Mouse (Mus musculus) heart, postnatal 10 days (tissue): ENCODE data around the gene Mast4. TPM values are rescaled to one million over a fixed set of nuclear protein-coding genes. Genes with fewer than 3 reads are reported as not detected.

Source experiments
- DNase-seq, 2 experiments: peaks; one replicate each; pipeline ENCODE4 v3.0.0; 2021
- intact Hi-C: fragments of 180-260 bp; cut with DNase I; formaldehyde crosslinking; loops from one replicate; pipeline ENCODE4 v1.15.1; 2025
- total RNA-seq, 2 experiments: library from RNA; stranded (reverse); gene quantifications; 2 replicates each; pipeline ENCODE4 v1.2.3; 2021

The Mast4 gene
- total RNA-seq, 2 experiments from 2014 or later: 62.8 to 65.1 TPM

- no peak for DNase-seq
- intact Hi-C loops: no loop called here
Observed at GRCm38 (mm10) chr13:103203376-103203895, 130.9 kb downstream of the Mast4 start.

GRCm38 (mm10) chr13:103201016-103201760 is 133.1 kb downstream of the Mast4 start:
- DNase-seq: no peak
- intact Hi-C loops: no loop called here

GRCm38 (mm10) chr13:103199823-103200660 is 134.3 kb downstream of the Mast4 start:
- no peak for DNase-seq
- intact Hi-C loops: loop anchor here (5.0 kb wide), 2 partner anchors 112 to 442 kb away; no protein-coding TSS in a partner anchor

- DNase-seq: no peak
- intact Hi-C loops: loop anchor here (5.0 kb wide), 2 partner anchors 114 to 444 kb away; no protein-coding TSS in a partner anchor
Observed at GRCm38 (mm10) chr13:103198210-103198940, 135.9 kb downstream of the Mast4 start.

- intact Hi-C loops: loop anchor here (5.0 kb wide), 2 partner anchors 116 to 446 kb away; no protein-coding TSS in a partner anchor
- no peak for DNase-seq
Observed at GRCm38 (mm10) chr13:103196307-103196706, 138.0 kb downstream of the Mast4 start.

GRCm38 (mm10) chr13:103195847-103196246 is 138.4 kb downstream of the Mast4 start:
- DNase-seq: no peak
- intact Hi-C loops: loop anchor here (5.0 kb wide), 2 partner anchors 116 to 446 kb away; no protein-coding TSS in a partner anchor

GRCm38 (mm10) chr13:103183566-103183965 is 150.7 kb downstream of the Mast4 start:
- intact Hi-C loops: no loop called here
- DNase-seq: no peak

GRCm38 (mm10) chr13:103181836-103182235 is 152.5 kb downstream of the Mast4 start:
- DNase-seq: no peak
- intact Hi-C loops: no loop called here

GRCm38 (mm10) chr13:103176871-103177270 is 157.4 kb downstream of the Mast4 start:
- DNase-seq: no peak
- intact Hi-C loops: no loop called here

- peak; percentile 24 to 43 for DNase-seq
Observed at GRCm38 (mm10) chr13:103174431-103174830, 159.9 kb downstream of the Mast4 start.

GRCm38 (mm10) chr13:103173545-103174182 is 160.6 kb downstream of the Mast4 start:
- intact Hi-C loops: loop anchor here (1.0 to 5.0 kb wide), 4 partner anchors 144 to 523 kb away; partner anchors contain the start of gene Mast4

More at GRCm38 (mm10) chr13:103174431-103174830, 159.9 kb downstream of the Mast4 start:
- intact Hi-C loops: loop anchor here (5.0 kb wide), 2 partner anchors 143 to 158 kb away; partner anchors contain the start of gene Mast4

GRCm38 (mm10) chr13:103151944-103152343 is 182.4 kb downstream of the Mast4 start:
- intact Hi-C loops: no loop called here
- no peak for DNase-seq

More at GRCm38 (mm10) chr13:103173545-103174182, 160.6 kb downstream of the Mast4 start:
- DNase-seq: peak; percentile 81 to 87

GRCm38 (mm10) chr13:103151171-103151570 is 183.1 kb downstream of the Mast4 start:
- intact Hi-C loops: no loop called here
- no peak for DNase-seq

- intact Hi-C loops: no loop called here
- no peak for DNase-seq
Observed at GRCm38 (mm10) chr13:103150671-103151070, 183.6 kb downstream of the Mast4 start.

- DNase-seq: no peak
- intact Hi-C loops: no loop called here
Observed at GRCm38 (mm10) chr13:103149415-103149814, 184.9 kb downstream of the Mast4 start.

- intact Hi-C loops: no loop called here
Observed at GRCm38 (mm10) chr13:103144343-103144742, 190.0 kb downstream of the Mast4 start.

GRCm38 (mm10) chr13:103141304-103141703 is 193.0 kb downstream of the Mast4 start:
- intact Hi-C loops: no loop called here
- DNase-seq: no peak

More at GRCm38 (mm10) chr13:103144343-103144742, 190.0 kb downstream of the Mast4 start:
- DNase-seq: no peak

- intact Hi-C loops: no loop called here
- no peak for DNase-seq
Observed at GRCm38 (mm10) chr13:103140051-103140450, 194.2 kb downstream of the Mast4 start.

- DNase-seq: no peak
- intact Hi-C loops: no loop called here
Observed at GRCm38 (mm10) chr13:103138298-103138697, 196.0 kb downstream of the Mast4 start.
